9 mouse cellular contexts compared by ENCODE assay signal in the genomic region with DNA sequence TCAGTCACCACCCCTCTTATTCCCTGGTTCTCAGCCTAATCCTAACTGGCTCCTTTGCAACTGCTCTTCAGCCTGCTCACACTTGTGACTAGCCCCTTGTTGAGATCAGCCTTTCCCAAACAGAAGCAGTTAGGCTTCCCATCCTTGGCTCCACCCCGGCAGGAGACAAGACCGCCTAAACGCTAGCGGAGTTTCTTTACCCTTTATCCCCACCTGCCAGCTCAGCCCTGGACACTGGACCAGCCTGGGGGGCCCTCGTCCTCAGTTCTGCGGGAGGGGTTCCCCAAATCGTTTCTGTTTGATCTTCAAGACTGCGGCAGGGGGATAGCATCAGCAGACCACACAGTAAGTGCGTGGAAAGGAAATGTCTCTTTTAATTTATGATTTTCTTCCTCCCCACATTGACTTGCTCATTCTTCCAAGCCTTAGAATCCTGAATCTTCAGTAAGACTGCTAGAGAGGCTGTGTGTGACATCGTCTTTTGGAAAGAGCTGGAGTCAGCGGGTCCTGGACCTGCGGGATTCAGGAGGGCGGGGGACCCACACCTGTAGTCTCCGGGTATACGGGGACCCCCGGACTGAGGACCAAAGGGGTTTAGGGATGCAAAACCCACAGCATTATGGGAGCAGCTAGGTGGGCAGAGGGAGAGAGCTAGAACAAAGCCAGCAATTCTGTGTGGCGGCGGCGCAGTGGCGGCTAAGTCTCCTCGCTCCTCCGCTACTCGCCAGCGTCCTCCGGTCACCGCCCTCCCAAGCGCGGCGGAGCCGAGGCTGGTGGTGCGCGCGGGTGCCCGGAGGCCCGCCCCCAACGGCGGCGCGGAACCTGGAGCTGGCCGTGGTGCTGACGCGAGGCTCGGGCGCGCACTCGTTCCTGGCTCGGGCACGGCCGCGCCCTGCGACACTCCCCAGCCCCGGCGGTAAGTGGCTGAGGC. TPM values are rescaled to one million over a fixed set of nuclear protein-coding genes. Genes with fewer than 3 reads are reported as not detected.
DNase-seq lines count a peak whose midpoint lies in the region; ATAC-seq and TF ChIP-seq lines count a peak whose summit lies in the region.
"Had no signal": no experiment of that assay in that cellular context is flagged by ENCODE, and none has a peak within 500 bp of the region (broad histone marks: within the 10 kb centered on the region; RNA-seq: fewer than 3 reads in every experiment).

Amer3 (plus strand) TSS at position 807 of the 931 bp plus-strand sequence.

- no peak for TF ChIP-seq POLR2A in myocyte (IDR thresholded peaks at IDR 0.05; ENCODE audit: insufficient read length, low read depth)

- peaks cover 27% of the 10 kb centered on the region for H3K27me3 ChIP-seq in heart, embryonic 14.5 days (ENCODE audit: control insufficient read depth, insufficient read depth, low read length)
- H3K27me3 ChIP-seq in liver, embryonic 11.5 days (replicated peaks; ENCODE audit: control insufficient read depth, insufficient read depth, low read length) = peaks cover 24% of the 10 kb centered on the region
- peaks cover 4% of the 10 kb centered on the region for H3K27me3 ChIP-seq in myocyte (ENCODE audit: control insufficient read depth, insufficient read depth, insufficient read length)
- H3K27me3 ChIP-seq in stomach, embryonic 15.5 days (replicated peaks) = peaks cover 24% of the 10 kb centered on the region

- WGBS in heart, embryonic 14.5 days = under 1% methylated on average over 53 of the region's 53 CpGs
- 1% methylated on average over 53 of the region's 53 CpGs for WGBS in liver, embryonic 11.5 days
- WGBS in stomach, embryonic 15.5 days = under 1% methylated on average over 53 of the region's 53 CpGs

- peaks cover 2 to 5% of the 10 kb centered on the region in 2 experiments; a peak in 1 of 4 replicates for H3K4me1 ChIP-seq in heart, embryonic 14.5 days (ENCODE audit: control insufficient read depth in 2 of 2, insufficient read depth in 2 of 2, low read length in 2 of 2)
- H3K4me1 ChIP-seq in liver, embryonic 11.5 days (replicated peaks; ENCODE audit: control insufficient read depth, insufficient read depth, low read length) = no peaks in the 10 kb centered on the region
- H3K4me1 ChIP-seq in stomach, embryonic 15.5 days = 0 out of 2 replicates have a peak, but pooled peaks cover 4% of the 10 kb centered on the region

- ATAC-seq in heart, embryonic 14.5 days (ENCODE audit: insufficient number of reproducible peaks, insufficient read depth, low FRiP score, low read depth) = peak; percentile 83
- ATAC-seq in liver, embryonic 11.5 days (replicated peaks; ENCODE audit: low FRiP score) = peak; percentile 68
- peak; percentile 86 for ATAC-seq in stomach, embryonic 15.5 days (ENCODE audit: insufficient read depth, low FRiP score, low read depth)

- no peaks in the 10 kb centered on the region for H3K9me3 ChIP-seq in heart, embryonic 14.5 days (ENCODE audit: control insufficient read depth, low read length)
- no peaks in the 10 kb centered on the region for H3K9me3 ChIP-seq in liver, embryonic 11.5 days (ENCODE audit: control insufficient read depth, low read length)
- H3K9me3 ChIP-seq in stomach, embryonic 15.5 days = no peaks in the 10 kb centered on the region

- H3ac ChIP-seq in myocyte (ENCODE audit: control insufficient read depth, insufficient read length) = no peak within 1 kb of the TSS

- H3K79me2 ChIP-seq in myocyte (ENCODE audit: control insufficient read depth, insufficient read depth) = no peaks in the 10 kb centered on the region

- H3K4me3 ChIP-seq in heart, embryonic 14.5 days (ENCODE audit: control insufficient read depth in 1 of 2, insufficient read depth in 1 of 2, low read depth in 1 of 2, low read length in 2 of 2) = peak within 1 kb of the TSS; percentile 38 to 39
- peak within 1 kb of the TSS; percentile 36 for H3K4me3 ChIP-seq in liver, embryonic 11.5 days (ENCODE audit: low read depth, low read length)
- no peak within 1 kb of the TSS for H3K4me3 ChIP-seq in myocyte
- H3K4me3 ChIP-seq in stomach, embryonic 15.5 days (replicated peaks) = peak within 1 kb of the TSS; percentile 36

- DNase-seq in gastrocnemius, postnatal 14 days = peak; percentile 64
- DNase-seq in gastrocnemius, adult 8-10 months (ENCODE audit: low spot score in 2 of 2) = no peak
- DNase-seq in embryo, embryonic 10.5 days (ENCODE audit: low spot score) = peak; percentile 83
- peak; percentile 88 for DNase-seq in kidney, postnatal 10 days
- peak; percentile 85 for DNase-seq in liver, embryonic 11.5 days (ENCODE audit: low spot score)

- intact Hi-C loops in gastrocnemius, postnatal 14 days (cut with DNase I; ENCODE audit: low total_unique reads) = no loop called here

- peak within 1 kb of the TSS; percentile 75 for H3K4me2 ChIP-seq in heart, embryonic 14.5 days (ENCODE audit: low read length)
- H3K4me2 ChIP-seq in liver, embryonic 11.5 days = peak within 1 kb of the TSS; percentile 67
- no peak within 1 kb of the TSS for H3K4me2 ChIP-seq in myocyte (ENCODE audit: low read depth)
- H3K4me2 ChIP-seq in stomach, embryonic 15.5 days = peak within 1 kb of the TSS; percentile 71

- H3K36me3 ChIP-seq in heart, embryonic 14.5 days (ENCODE audit: control insufficient read depth, insufficient read depth, low read length) = no peaks in the 10 kb centered on the region
- H3K36me3 ChIP-seq in liver, embryonic 11.5 days (ENCODE audit: control insufficient read depth, insufficient read depth, low read length) = no peaks in the 10 kb centered on the region
- H3K36me3 ChIP-seq in myocyte (ENCODE audit: control insufficient read depth, insufficient read depth) = no peaks in the 10 kb centered on the region
- H3K36me3 ChIP-seq in stomach, embryonic 15.5 days = no peaks in the 10 kb centered on the region

- H3K27ac ChIP-seq in heart, embryonic 14.5 days (replicated peaks in 1 of 2; ENCODE audit: control insufficient read depth in 1 of 2, insufficient read depth in 1 of 2, low read depth in 2 of 2, low read length in 2 of 2) = no peak within 1 kb of the TSS
- H3K27ac ChIP-seq in liver, embryonic 11.5 days (ENCODE audit: low read depth, low read length) = no peak within 1 kb of the TSS
- no peak within 1 kb of the TSS for H3K27ac ChIP-seq in stomach, embryonic 15.5 days

- no peak within 1 kb of the TSS for H3K9ac ChIP-seq in heart, embryonic 14.5 days (ENCODE audit: low read length)
- no peak within 1 kb of the TSS for H3K9ac ChIP-seq in liver, embryonic 11.5 days (ENCODE audit: low read depth, low read length)
- H3K9ac ChIP-seq in stomach, embryonic 15.5 days = no peak within 1 kb of the TSS

TF ChIP-seq in myocyte, 11 proteins besides CTCF, POLR2A, EP300 and RAD21:
- peak; percentile 59 for TF ChIP-seq REST (IDR thresholded peaks at IDR 0.05; ENCODE audit: insufficient read depth, insufficient read length)
- no peak for TF ChIP-seq USF1 (IDR thresholded peaks at IDR 0.05; ENCODE audit: low read depth)

RNA-seq across cellular contexts. Expression of gene Amer3, which starts in this region (rescaled TPM):
- total RNA-seq in gastrocnemius, postnatal 14 days (2021) = not detected
- not detected for total RNA-seq in gastrocnemius, adult 8-10 months (2022)
- polyA plus RNA-seq in heart, embryonic 14.5 days (2014; fragmentation: Nextera tagmentation; extraction: Ambion mirVana) = not detected in 2 replicates
- polyA plus RNA-seq in liver, embryonic 11.5 days (2014; fragmentation: Nextera tagmentation; extraction: Ambion mirVana) = not detected in 2 replicates
- polyA plus RNA-seq in myocyte (2012; fragmentation: generic; extraction: Trizol) = not detected
- polyA plus RNA-seq in stomach, embryonic 15.5 days (2015; fragmentation: Nextera tagmentation; extraction: Ambion mirVana) = 0.73 and 0.75 TPM in 2 replicates
- polyA plus RNA-seq: small intestine, adult 2 months had no signal

Comparison
In these comparisons a context has a peak if more than half of its experiments do, and no peak if none do; other contexts are left out.
1. Peak in DNase-seq in gastrocnemius, postnatal 14 days; RNA of the gene not detected or under 1 TPM.
2. Peak in ATAC-seq, H3K4me3 ChIP-seq and H3K4me2 ChIP-seq in heart, embryonic 14.5 days; RNA of the gene not detected or under 1 TPM.
3. Peak in DNase-seq, ATAC-seq, H3K4me3 ChIP-seq and H3K4me2 ChIP-seq in liver, embryonic 11.5 days; RNA of the gene not detected or under 1 TPM.
4. Peak in ATAC-seq, H3K4me3 ChIP-seq and H3K4me2 ChIP-seq in stomach, embryonic 15.5 days; RNA of the gene not detected or under 1 TPM.
5. DNase-seq: peak in embryo, embryonic 10.5 days (single experiment) and kidney, postnatal 10 days (single experiment); none in gastrocnemius, adult 8-10 months (0 of 2).
6. Peak in every context shown above with its lines, with median percentiles within 50 percentile points of each other: ATAC-seq.